Mouse (Mus musculus): ENCODE results near the gene Skap1.

Gene Skap1

GRCm38 (mm10) chr11:96465426-96466056 is 1.1 kb downstream of the Skap1 start:
- in situ Hi-C loops (cut with MseI, MboI), result no loop called here

- in situ Hi-C loops (cut with MseI, MboI), result no loop called here
These were observed 2.0 kb downstream of the Skap1 start for GRCm38 (mm10) chr11:96466382-96466781.

- in situ Hi-C loops (cut with MseI, MboI), result no loop called here
These were observed 2.6 kb downstream of the Skap1 start for GRCm38 (mm10) chr11:96466987-96467386.

- in situ Hi-C loops (cut with MseI, MboI), result no loop called here
These were observed 3.8 kb downstream of the Skap1 start for GRCm38 (mm10) chr11:96468048-96468745.

- in situ Hi-C loops (cut with MseI, MboI), result no loop called here
These were observed 18.3 kb downstream of the Skap1 start for GRCm38 (mm10) chr11:96482711-96483110.

GRCm38 (mm10) chr11:96483179-96483578 is 18.8 kb downstream of the Skap1 start:
- in situ Hi-C loops (cut with MseI, MboI), result no loop called here

GRCm38 (mm10) chr11:96498481-96498880 is 34.1 kb downstream of the Skap1 start:
- in situ Hi-C loops (cut with MseI, MboI), result no loop called here

GRCm38 (mm10) chr11:96501042-96501441 is 36.6 kb downstream of the Skap1 start:
- in situ Hi-C loops (cut with MseI, MboI), result no loop called here

- in situ Hi-C loops (cut with MseI, MboI), result no loop called here
These were observed 38.6 kb downstream of the Skap1 start for GRCm38 (mm10) chr11:96502948-96503347.

GRCm38 (mm10) chr11:96504509-96505119 is 40.2 kb downstream of the Skap1 start:
- in situ Hi-C loops (cut with MseI, MboI), result no loop called here

- in situ Hi-C loops (cut with MseI, MboI), result no loop called here
These were observed 41.4 kb downstream of the Skap1 start for GRCm38 (mm10) chr11:96505841-96506240.

- in situ Hi-C loops (cut with MseI, MboI), result no loop called here
These were observed 50.8 kb downstream of the Skap1 start for GRCm38 (mm10) chr11:96515164-96515563.

- in situ Hi-C loops (cut with MseI, MboI), result no loop called here
These were observed 60.1 kb downstream of the Skap1 start for GRCm38 (mm10) chr11:96524541-96524940.

GRCm38 (mm10) chr11:96526137-96526621 is 61.8 kb downstream of the Skap1 start:
- in situ Hi-C loops (cut with MseI, MboI), result no loop called here

GRCm38 (mm10) chr11:96531757-96532433 is 67.5 kb downstream of the Skap1 start:
- in situ Hi-C loops (cut with MseI, MboI), result no loop called here

GRCm38 (mm10) chr11:96534531-96534930 is 70.1 kb downstream of the Skap1 start:
- in situ Hi-C loops (cut with MseI, MboI), result no loop called here

- in situ Hi-C loops (cut with MseI, MboI), result loop anchor here (5.0 kb wide), 1 partner anchor 224 kb away; no protein-coding TSS in a partner anchor
These were observed 71.8 kb downstream of the Skap1 start for GRCm38 (mm10) chr11:96536146-96536545.

- in situ Hi-C loops (cut with MseI, MboI), result no loop called here
These were observed 77.6 kb downstream of the Skap1 start for GRCm38 (mm10) chr11:96542003-96542402.

GRCm38 (mm10) chr11:96542561-96542960 is 78.2 kb downstream of the Skap1 start:
- in situ Hi-C loops (cut with MseI, MboI), result no loop called here

GRCm38 (mm10) chr11:96546428-96546827 is 82.0 kb downstream of the Skap1 start:
- in situ Hi-C loops (cut with MseI, MboI), result no loop called here

GRCm38 (mm10) chr11:96550960-96551703 is 86.7 kb downstream of the Skap1 start:
- in situ Hi-C loops (cut with MseI, MboI), result no loop called here
